Mouse (Mus musculus) ovary, postnatal 14 days (tissue): ENCODE measurements at regions not wholly inside any gene's neighbourhood (a gene's known extent, or its start where the extent isn't known, plus 50 kb on each side); places are given as distances from the start of the nearest gene placed in this dataset.

Experiments
- DNase-seq: peaks from one replicate; pipeline ENCODE4 v3.0.0; 2022; ENCODE audit warnings: low spot score

DNA sequence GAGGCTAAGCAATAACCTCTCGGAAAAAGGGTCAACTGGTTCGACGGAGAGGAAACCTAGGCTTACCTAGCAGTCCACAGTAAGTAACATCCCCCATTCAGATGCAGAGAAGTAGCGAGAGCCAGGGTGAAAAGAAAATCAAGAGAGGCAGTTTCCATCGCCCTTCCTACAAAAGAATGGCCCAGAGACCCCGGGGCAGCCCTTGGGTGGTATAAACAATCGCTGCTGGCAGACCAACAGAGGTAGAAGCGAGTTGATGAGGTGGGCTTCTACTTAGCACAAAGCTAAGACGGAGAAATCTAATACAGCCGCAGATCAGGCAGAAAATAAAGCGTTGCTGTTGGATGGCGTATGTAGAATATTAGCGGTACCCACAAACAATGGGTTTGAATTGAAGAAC, 57.8 kb upstream of the Arl15 start:
- no peak for DNase-seq

DNA sequence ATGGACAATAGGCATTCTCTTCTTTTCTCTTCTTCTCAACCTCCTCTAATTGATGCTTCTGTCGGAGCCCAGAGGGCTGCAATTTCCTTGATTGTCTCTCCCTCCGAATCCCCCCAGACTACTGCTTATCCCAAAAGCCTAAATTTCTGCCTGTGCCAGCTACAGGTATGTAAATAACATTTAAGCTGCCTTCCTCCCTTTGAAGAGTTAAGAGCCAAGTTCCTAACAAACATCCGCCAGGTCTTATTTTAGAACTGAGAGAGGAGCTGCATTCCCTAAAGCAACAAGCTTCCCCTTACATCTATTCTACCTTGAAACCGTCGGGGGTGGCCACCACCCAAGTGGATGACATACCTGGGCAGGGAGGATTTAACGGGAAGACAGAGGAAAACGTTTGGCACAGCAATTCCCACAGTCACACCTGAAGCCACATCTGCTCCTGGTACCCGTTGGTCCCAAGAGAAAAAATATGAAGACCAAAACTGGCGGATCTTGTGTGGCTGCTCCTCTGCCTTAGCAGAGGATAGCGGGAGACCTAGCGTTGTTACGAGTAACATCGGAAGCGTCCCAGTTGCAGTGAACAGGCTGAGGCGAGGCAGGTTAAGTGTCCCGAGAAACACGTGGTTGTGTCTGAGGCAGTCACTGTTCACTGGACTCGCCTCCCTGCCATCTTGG, 58.6 kb upstream of the Arl15 start:
- no peak for DNase-seq

DNA sequence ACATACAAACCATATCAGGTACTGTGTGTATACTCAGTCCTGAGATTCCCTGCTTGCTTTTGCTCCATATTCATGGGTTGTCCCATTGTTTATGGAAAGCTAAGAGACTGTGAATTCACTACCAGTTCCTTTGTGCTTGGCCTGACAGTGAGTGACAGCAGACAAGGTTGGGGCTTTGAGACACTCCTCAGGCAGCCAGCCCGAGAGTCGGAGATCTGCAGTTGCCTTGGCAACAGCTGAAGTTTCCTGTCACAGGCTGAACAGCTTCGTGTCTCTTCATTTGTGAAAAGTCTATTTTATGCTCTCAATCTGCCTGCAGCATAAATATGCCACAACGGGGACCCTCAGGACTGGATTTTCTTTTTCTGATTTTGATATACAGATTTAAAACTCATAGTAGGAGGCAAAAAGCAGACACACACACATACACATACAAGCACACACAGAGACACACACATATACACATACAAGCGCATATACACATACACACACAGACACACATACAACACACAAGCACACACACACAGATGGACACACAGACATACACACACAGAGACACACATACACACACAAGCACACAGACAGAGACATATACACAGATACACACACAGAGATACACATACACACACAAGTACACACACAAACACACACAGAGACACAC, 60.0 kb upstream of the Arl15 start:
- DNase-seq = no peak

DNA sequence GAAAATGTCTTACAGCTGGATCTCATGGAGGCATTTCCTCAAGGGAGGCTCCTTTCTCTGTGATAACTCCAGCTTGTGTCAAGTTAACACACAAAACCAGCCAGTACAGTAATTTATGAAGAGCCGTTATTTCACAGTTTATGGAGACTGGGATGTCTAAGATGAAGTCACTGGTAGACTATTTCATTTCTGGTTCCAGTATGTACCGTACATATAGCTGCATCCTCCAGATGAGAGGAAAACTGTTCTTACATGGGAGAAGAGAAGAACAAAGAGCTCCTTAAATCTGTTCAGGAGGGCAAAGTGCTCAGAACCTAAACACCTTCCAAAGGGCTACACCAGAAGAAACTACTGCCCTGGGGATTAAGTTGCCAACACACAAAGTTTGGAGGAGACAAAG, 60.6 kb upstream of the Arl15 start:
- no peak for DNase-seq

DNA sequence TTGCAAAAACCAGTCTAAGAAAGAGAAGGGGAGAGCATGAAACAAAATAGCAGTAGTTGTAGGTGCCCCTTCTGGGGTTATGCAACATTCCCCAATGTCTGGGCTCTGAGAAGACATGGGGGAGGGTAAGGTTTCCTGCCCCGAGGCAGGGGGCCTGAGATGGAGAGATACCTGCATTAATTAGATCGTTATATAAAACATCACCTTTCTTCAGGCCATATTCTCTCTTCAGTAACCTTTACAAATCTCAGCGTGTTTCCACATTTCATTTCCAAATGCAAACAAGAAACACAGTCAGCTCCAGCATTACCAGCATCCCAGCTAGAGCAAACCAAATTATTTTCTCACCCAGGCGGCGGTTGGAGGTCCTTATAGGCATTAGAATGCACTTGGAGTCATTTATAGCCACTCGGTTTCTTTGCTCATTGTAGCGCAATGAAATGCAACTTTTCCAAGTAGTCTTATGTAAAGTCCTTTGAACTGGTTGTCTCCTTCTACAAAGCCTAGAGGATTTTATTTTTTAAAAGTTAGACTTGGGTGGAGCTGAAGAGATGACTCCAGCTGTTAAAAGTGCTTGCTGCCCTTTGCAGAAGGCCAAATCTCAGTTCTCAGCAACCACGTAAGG, 63.4 kb upstream of the Arl15 start:
- DNase-seq = no peak

DNA sequence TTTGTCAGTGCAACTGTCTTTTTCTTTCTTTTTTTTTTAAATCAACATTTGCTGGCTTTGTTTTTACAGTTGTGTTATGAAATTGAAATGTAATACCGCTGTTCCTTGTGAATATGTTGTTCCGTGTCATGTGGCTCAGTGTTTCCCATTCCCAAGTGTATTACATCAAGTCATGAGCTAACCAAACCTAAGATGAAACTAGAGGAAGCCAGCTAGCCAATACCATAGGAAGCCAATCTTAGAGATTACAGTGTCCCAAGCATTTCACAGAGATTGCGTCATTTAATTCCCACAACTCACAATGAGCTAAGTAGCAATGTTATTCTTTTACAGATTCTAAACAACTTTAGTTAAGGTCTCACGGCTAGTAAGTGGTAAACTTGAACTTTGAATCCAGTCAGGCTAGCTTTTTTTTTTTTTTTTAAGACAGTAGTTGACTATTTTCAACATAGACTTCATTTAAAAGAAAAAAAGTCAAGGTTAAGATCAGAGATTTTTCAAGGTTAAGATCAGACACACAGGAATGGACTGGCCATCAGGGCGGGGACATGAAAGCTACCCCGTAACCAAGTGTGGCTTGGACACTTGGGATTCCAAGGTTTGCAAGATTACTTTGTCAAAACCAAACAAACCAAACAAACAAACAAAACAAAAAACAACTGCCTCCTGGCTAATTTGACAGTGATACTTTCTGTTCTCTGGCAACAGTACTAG, 64.1 kb upstream of the Arl15 start:
- DNase-seq = no peak

DNA sequence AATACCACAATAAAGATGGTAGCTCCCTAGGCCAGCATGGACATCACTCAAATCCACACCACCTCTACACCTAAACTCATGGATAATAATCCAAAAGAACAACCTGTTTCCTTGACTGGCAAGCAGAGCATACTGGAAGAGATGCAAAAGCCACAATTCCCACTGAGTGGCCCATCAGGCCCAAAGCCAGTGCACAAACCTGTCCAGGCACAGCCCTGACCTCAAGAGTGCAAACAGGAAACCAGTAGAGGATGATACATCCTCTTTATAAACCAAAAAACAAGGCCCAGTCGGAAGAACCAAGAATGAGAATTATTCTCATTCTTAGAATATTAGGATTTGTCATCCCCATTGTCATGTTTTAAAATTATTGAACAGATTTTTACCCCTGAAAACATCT, 64.7 kb upstream of the Arl15 start:
- DNase-seq = no peak

DNA sequence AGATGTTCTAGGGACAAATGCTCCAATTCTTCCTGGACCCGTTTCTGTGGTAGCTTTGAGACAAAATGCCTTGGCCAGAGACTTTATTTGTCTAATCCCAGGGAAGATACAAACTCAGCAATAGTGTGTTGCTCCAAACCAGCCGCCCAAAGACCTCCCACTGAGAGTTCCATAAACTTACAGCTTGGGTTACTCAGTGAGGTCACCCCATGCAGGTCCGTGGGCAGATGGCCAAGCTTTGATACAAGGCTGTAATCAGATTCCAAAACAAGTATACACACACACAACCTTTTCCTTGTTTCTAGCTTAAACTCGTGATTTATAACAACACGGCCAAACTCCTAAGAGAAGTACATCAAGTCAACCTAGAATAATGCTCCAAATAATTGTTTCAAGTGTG, 64.6 kb upstream of the Hspb3 start:
- DNase-seq = peak; percentile 29

DNA sequence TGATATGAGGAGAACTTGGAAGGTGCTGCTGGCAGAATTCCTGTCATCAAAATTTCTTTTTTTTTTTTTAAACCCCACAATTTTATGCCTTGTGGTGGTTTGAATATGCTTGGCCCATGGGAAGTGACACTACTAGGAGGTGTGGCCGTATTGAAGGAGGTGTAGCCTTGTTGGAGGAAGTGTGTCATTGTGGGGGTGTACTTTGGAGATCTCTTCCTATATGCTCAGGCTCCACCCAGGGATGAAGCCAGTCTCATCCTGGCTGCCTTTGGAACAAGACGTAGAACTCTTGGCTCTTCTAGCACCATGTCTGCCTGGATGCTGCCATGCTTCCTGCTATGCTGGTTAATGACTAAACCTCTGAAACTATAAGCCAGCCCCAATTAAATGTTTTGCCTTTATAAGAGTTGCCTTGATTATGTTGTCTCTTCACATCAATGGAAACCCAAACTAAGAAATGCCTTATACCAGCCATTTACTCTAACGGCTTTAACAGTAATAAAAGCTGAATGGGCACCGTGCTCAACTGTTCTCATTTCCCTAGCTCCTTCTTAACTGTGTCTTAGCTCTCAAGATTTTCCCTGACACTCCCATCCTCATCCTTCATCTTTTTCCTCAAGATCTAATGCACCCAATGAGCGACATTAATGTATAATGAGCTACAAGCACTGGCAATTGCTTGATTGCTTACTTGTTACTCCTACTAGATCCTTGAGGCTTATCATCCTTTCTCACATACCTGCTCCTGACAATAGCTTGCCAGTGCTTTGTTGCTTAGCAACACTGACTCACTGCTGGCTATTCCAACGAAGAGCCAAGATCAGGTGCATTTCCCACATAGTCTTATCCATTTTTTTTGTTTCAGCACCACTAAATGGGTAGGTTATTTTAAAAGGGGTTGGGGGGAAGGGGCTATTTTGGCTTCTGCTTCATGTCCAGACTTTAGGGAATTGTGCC, 61.7 kb upstream of the Hspb3 start:
- DNase-seq = no peak

DNA sequence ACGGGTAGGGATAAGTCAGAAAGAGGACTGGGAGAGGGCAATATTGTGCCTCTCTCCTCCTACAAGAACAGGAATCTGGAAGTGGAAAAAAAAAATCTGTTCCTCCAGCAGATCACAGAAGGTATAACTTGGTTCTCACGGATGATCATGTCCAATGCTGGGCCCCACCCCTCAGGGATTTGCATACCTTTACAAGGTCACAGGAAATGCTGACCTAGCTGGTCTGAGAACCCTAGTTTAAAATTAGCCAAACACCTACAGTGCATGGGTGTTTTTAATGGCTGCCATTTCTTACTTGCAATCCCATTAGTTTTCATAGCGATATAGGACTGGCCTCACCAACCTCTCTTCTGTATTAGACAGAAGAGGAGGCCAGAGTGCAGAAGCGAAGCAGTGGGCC, 51.8 kb upstream of the Hspb3 start:
- DNase-seq = no peak

DNA sequence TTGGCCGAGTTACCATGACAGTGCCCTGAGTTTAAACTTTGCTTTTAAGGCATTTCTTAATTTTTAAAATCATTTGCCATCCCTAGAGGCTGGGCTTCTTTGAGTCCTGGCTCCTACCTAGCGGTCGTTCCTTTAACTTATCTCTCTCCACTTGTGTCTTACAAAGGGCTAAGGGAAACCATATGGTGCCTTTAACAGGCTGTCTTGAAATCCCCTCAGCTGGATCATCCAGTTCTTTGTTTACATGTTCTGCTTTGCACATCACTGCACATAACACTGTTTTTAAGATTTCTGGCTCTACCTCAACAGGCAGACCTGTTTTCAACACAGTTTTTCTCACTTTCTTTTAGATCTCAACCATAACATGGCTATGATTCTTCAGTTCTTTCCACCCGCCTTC, 50.4 kb upstream of the Hspb3 start:
- no peak for DNase-seq
